Mouse (Mus musculus): ENCODE data around the gene Hyal2.

The Hyal2 gene

GRCm38 (mm10) chr9:107567702-107568319 lies at the start of gene Hyal2:
Gene Hyal2, plus strand, starts transcription at chr9:107567945.
- no peak for DNase-seq (ENCODE audit: low spot score in 2 of 2)

DNA sequence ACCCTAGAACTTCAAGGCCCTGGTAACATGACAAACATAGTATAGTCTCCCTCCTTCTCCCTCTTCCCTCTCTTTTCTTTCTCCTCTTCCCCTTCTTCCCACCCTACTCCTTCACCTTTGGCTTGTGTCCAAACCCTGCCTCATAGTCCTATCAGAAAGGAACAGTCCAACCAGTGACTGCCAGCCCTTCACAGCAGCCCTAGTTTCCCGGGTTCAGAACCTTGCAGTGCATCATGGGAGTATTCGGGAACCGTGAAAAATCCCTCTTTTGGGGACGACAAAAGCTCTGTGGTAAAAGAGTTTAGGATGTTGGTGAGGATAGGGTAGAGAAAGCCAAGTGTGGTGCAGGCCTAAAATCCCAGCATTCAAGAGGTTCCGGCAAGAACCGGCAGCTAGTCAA lies 47.4 kb upstream of the Hyal2 start:
- DNase-seq (ENCODE audit: low spot score in 2 of 2), result no peak

DNA sequence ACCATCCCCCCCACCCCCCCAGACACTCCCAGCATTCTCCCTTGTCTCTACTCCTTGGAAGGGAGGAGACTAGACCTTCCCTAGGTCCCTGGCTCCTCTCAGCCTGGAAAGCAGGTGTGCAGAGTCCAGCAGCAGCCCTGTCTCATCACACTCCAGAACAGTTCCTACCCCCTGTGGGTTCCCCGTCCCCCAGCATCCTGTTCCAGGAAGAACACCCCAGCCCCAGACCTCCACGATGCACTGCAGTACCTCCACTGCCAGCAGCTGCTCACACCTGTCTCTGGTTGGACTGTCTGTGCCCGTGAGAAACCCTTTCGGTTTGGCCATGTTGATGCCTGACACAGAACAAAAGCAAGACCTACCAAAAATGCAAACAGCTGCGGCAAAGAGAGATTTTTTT lies 46.6 kb upstream of the Hyal2 start:
- no peak for DNase-seq (ENCODE audit: low spot score in 2 of 2)

GRCm38 (mm10) chr9:107521711-107522399 lies 45.9 kb upstream of the Hyal2 start:
- no peak for DNase-seq (ENCODE audit: low spot score in 2 of 2)

DNA sequence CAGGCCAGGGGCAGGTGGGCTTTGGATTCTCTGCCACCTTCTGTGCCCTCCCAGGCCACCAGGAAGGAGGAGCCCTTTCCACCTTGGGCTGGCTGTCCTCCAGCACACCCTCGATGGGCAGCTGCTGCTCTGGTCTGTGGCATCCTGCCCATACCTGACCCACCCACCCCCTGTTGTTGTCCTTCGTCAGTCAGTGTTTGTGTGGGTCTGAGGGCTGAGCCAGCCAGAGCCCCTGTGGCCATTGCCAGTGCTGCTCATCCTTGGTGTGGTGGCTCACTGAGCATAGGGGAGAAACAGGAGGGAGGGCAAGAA lies 45.4 kb upstream of the Hyal2 start:
- DNase-seq (ENCODE audit: low spot score in 2 of 2), result no peak

- peak in 1 of 2 experiments; percentile 78 for DNase-seq (ENCODE audit: low spot score in 2 of 2)
Measured at GRCm38 (mm10) chr9:107526198-107527026, 41.3 kb upstream of the Hyal2 start.

- DNase-seq (ENCODE audit: low spot score in 2 of 2), result peak; percentile 94 to 96
Measured at GRCm38 (mm10) chr9:107533791-107534407, 33.8 kb upstream of the Hyal2 start, which contains the start of gene Tmem115. Gene Tmem115, plus strand, starts transcription at chr9:107533945.

- no peak for DNase-seq (ENCODE audit: low spot score in 2 of 2)
Measured at GRCm38 (mm10) chr9:107534408-107535202, 33.1 kb upstream of the Hyal2 start.

- no peak for DNase-seq (ENCODE audit: low spot score in 2 of 2)
Measured at GRCm38 (mm10) chr9:107538231-107538630, 29.5 kb upstream of the Hyal2 start.

DNA sequence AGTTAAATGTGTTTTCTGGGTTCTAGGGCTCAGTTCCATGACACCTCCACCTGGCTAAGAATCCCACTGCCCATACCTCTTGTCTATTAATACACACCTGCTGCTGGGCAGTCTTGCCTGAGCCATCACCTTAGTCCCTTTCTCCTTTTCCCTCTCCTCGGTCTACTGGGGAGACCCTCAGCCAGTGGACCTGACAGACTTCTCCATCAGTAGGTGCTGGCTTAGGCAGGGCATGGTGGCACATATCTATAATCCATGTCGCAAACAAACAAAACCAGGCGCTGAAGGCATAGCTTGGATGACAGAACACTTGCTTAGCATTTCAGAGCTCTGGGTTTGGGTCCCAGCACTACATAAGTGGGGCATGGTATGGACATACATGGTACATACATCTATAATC lies 29.0 kb upstream of the Hyal2 start:
- DNase-seq (ENCODE audit: low spot score in 2 of 2), result no peak

- no peak for DNase-seq (ENCODE audit: low spot score in 2 of 2)
Measured at GRCm38 (mm10) chr9:107539940-107540339, 27.8 kb upstream of the Hyal2 start.

- no peak for DNase-seq (ENCODE audit: low spot score in 2 of 2)
Measured at GRCm38 (mm10) chr9:107540420-107540819, 27.3 kb upstream of the Hyal2 start.

DNA sequence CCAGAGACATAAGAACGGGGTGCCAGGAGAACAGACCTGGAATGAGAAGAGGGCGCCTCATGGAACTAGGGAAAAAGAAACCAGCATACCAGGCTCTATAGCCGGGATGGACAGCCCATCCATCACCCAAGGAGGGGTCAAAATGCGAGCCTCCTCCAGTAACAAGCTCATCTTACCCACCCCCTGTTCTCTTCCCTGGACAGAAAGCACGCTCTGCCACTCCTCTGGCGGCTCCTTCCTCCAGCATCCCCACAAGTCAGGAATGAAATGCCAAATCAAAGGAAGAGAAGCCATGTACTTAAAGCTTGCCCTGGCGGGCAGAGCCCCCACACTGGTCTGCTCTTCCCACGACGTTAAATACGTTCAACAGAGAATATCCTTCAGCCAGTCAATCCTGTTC lies 26.7 kb upstream of the Hyal2 start:
- DNase-seq (ENCODE audit: low spot score in 2 of 2), result no peak

GRCm38 (mm10) chr9:107541474-107542351 lies 26.0 kb upstream of the Hyal2 start, which contains the start of the genes Cyb561d2 and Nprl2:
Gene Cyb561d2, minus strand, starts transcription at chr9:107542193.
Gene Nprl2, plus strand, starts transcription at chr9:107542226.
- peak; percentile 87 to 94 for DNase-seq (ENCODE audit: low spot score in 2 of 2)

GRCm38 (mm10) chr9:107542352-107542686 lies 25.4 kb upstream of the Hyal2 start:
- no peak for DNase-seq (ENCODE audit: low spot score in 2 of 2)

DNA sequence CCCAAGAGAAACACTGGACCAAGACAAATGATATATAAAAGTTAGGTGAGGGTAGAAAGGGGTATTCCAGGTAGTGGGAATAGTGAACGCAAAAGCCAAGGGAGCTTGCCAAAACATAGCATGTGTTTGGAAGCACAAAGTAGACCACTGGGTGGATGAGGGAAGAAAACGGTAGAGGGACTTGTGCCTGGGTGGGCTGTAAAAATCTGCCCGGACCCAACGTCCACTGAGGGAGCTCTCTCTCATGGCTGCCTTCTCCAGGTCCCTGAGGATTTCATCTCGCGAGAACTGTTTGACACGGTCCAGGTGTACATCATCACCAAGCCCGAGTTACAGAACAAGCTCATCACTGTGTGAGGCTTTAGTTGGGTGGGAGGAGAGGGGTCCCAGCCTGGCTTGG lies 25.0 kb upstream of the Hyal2 start:
- no peak for DNase-seq (ENCODE audit: low spot score in 2 of 2)

GRCm38 (mm10) chr9:107543299-107543698 lies 24.4 kb upstream of the Hyal2 start:
- no peak for DNase-seq (ENCODE audit: low spot score in 2 of 2)

DNA sequence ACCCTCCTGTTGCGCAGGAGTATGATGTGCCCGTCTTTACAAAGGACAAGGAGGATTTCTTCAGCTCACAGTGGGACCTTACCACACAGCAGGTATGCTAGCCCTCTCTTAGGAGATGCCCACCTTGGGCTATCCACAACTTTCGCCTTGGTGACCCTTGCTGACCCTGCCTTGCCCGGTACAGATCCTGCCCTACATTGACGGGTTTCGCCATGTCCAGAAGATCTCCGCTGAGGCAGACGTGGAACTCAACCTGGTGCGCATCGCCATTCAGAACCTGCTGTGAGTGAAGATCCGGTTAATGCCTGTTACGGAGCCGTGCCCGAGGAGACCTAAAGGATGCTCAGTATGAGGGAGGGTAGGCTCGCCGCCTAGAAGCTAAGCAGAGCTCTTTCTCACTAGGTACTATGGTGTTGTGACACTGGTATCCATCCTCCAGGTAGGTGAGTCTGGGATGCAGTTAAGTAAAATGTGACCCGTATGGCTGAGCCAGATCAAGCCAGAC lies 23.5 kb upstream of the Hyal2 start:
- no peak for DNase-seq (ENCODE audit: low spot score in 2 of 2)

DNA sequence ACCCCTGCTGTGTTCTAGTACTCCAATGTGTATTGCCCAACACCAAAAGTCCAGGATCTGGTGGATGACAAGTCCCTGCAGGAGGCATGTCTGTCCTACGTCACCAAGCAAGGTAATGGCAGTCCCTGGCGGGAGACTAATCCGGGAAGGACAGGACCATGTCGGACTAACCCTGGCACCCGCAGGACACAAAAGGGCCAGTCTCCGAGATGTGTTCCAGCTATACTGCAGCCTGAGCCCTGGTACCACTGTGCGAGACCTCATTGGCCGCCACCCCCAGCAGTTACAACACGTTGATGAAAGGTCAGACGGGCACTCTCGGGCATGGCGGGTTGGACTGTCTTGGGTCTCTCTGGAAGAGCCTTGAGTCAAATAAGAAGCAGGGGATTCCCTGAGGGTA lies 23.0 kb upstream of the Hyal2 start:
- no peak for DNase-seq (ENCODE audit: low spot score in 2 of 2)

DNA sequence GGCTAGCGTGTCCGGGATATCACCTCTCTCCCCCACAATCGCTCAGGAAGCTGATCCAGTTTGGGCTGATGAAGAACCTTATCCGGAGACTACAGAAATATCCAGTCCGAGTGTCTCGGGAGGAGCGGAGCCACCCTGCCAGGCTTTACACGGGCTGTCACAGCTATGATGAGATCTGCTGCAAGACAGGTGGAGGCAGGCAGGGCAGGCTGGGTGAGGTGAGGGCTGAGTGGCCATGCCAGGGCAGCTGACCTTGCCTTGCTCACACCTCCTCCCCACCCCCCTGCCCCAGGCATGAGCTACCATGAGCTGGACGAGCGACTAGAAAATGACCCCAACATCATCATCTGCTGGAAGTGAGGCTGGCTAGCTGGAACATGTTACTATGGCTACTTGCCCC lies 22.5 kb upstream of the Hyal2 start:
- no peak for DNase-seq (ENCODE audit: low spot score in 2 of 2)

Data from left cerebral cortex, adult 9 months (tissue).